Mouse (Mus musculus) liver, embryonic 14 days (tissue): ENCODE data around the gene Zfp51. TPM values are rescaled to one million over a fixed set of nuclear protein-coding genes. Genes with fewer than 3 reads are reported as not detected.

Experiments
- polyA plus RNA-seq: library from polyadenylated mRNA; depleted of rRNA; stranded (reverse); fragments of >200 nt; gene quantifications from 2 replicates; pipeline ENCODE4 v1.2.3, GENCODE M21; 2012; rRNA removed

Gene Zfp51
- polyA plus RNA-seq = 2.7 and 3.2 TPM in 2 replicates

GRCm38 (mm10) chr17:21450138-21450704, at the start of gene Zfp51:
TSS of gene Zfp51 (plus strand) at chr17:21450374.

GRCm38 (mm10) chr17:21422664-21423599, 27.2 kb upstream of the Zfp51 start, which contains the start of gene Zfp54:
TSS of gene Zfp54 (plus strand) at chr17:21423227.

GRCm38 (mm10) chr17:21488760-21489499, 38.8 kb downstream of the Zfp51 start, which contains the start of gene Zfp53:
TSS of gene Zfp53 (plus strand) at chr17:21488998.

Other genes with a start within 250 kb of the Zfp51 start
- not detected in 2 replicates for gene Vmn1r234, start 224.3 kb upstream of the Zfp51 start, polyA plus RNA-seq
- not detected in 2 replicates for gene Vmn1r235, start 194.0 kb upstream of the Zfp51 start, polyA plus RNA-seq
- gene Vmn1r236, start 167.4 kb upstream of the Zfp51 start, polyA plus RNA-seq = not detected in 2 replicates
- gene Vmn1r237, start 138.5 kb upstream of the Zfp51 start, polyA plus RNA-seq = not detected in 2 replicates
- 0.32 and 0.36 TPM in 2 replicates for gene Zfp677, start 66.6 kb upstream of the Zfp51 start, polyA plus RNA-seq
- 0.98 and 1.2 TPM in 2 replicates for gene Zfp54, start 27.1 kb upstream of the Zfp51 start, polyA plus RNA-seq
- gene Zfp53, start 38.6 kb downstream of the Zfp51 start, polyA plus RNA-seq = 1.5 and 1.8 TPM in 2 replicates
- 0.65 and 0.67 TPM in 2 replicates for gene Zfp52, start 85.2 kb downstream of the Zfp51 start, polyA plus RNA-seq
- 4.3 TPM in 2 replicates for gene Zfp948, start 116.6 kb downstream of the Zfp51 start, polyA plus RNA-seq
- gene Zfp983, start 200.2 kb downstream of the Zfp51 start, polyA plus RNA-seq = 0.63 and 0.84 TPM in 2 replicates
- 2.3 and 4.5 TPM in 2 replicates for gene Gm10226, start 241.5 kb downstream of the Zfp51 start, polyA plus RNA-seq